Mouse (Mus musculus): ENCODE results near the gene Gm12394. TPM values are rescaled to one million over a fixed set of nuclear protein-coding genes. Genes with fewer than 3 reads are reported as not detected.
"Not testable (repeated sequence)": the region's sequence is repeated elsewhere in the genome, so short reads cannot be mapped to it uniquely, and the experiment has no call there.

Gene Gm12394
- polyA plus RNA-seq, 1 experiment: not detected

GRCm38 (mm10) chr4:42872746-42873435 is 16.3 kb upstream of the Gm12394 start:
- Histone ChIP-seq H3K9me3 (replicated peaks; ENCODE audit: control insufficient read depth, insufficient read depth, low read length, poor library complexity, severe bottlenecking) (no peaks in the 10 kb centered on the region), H3K27me3 (ENCODE audit: control insufficient read depth, insufficient read depth, low read length, poor library complexity, severe bottlenecking) (no peaks in the 10 kb centered on the region), H3K36me3 (ENCODE audit: control insufficient read depth, insufficient read depth, low read length, poor library complexity, severe bottlenecking) (no peaks in the 10 kb centered on the region), H3K27ac (ENCODE audit: insufficient read depth, low read length) (no peak overlapping the region), H3K4me1 (ENCODE audit: control insufficient read depth, insufficient read depth, low read length) (no peaks in the 10 kb centered on the region), H3K4me3 (ENCODE audit: low read depth, low read length) (no peak overlapping the region), H3K9ac (ENCODE audit: low read depth, poor library complexity, severe bottlenecking) (no peak overlapping the region)
- TF ChIP-seq EP300 (IDR thresholded peaks at IDR 0.05; ENCODE audit: insufficient read depth, low read depth, low read length): no peak
- no peak for TF ChIP-seq POLR2A (IDR thresholded peaks at IDR 0.05; ENCODE audit: insufficient read depth, low read length)
- TF ChIP-seq CTCF (IDR thresholded peaks at IDR 0.05; ENCODE audit: low read depth, low read length): no peak

GRCm38 (mm10) chr4:42872151-42872550 is 15.6 kb upstream of the Gm12394 start:
- H3K4me1 ChIP-seq (ENCODE audit: control insufficient read depth, insufficient read depth, low read length): no peaks in the 10 kb centered on the region
- no peaks in the 10 kb centered on the region for H3K36me3 ChIP-seq (ENCODE audit: control insufficient read depth, insufficient read depth, low read length, poor library complexity, severe bottlenecking)
- H3K9me3 ChIP-seq (replicated peaks; ENCODE audit: control insufficient read depth, insufficient read depth, low read length, poor library complexity, severe bottlenecking): no peaks in the 10 kb centered on the region
- no peaks in the 10 kb centered on the region for H3K27me3 ChIP-seq (ENCODE audit: control insufficient read depth, insufficient read depth, low read length, poor library complexity, severe bottlenecking)
- H3K4me3 ChIP-seq (ENCODE audit: low read depth, low read length): no peak overlapping the region
- TF ChIP-seq POLR2A (IDR thresholded peaks at IDR 0.05; ENCODE audit: insufficient read depth, low read length) (no peak), EP300 (IDR thresholded peaks at IDR 0.05; ENCODE audit: insufficient read depth, low read depth, low read length) (no peak), CTCF (IDR thresholded peaks at IDR 0.05; ENCODE audit: low read depth, low read length) (no peak)
- H3K27ac ChIP-seq (ENCODE audit: insufficient read depth, low read length): no peak overlapping the region
- no peak overlapping the region for H3K9ac ChIP-seq (ENCODE audit: low read depth, poor library complexity, severe bottlenecking)

- H3K4me3 ChIP-seq (ENCODE audit: low read depth, low read length): no peak overlapping the region
- no peaks in the 10 kb centered on the region for H3K4me1 ChIP-seq (ENCODE audit: control insufficient read depth, insufficient read depth, low read length)
- no peaks in the 10 kb centered on the region for H3K27me3 ChIP-seq (ENCODE audit: control insufficient read depth, insufficient read depth, low read length, poor library complexity, severe bottlenecking)
- no peak overlapping the region for H3K9ac ChIP-seq (ENCODE audit: low read depth, poor library complexity, severe bottlenecking)
- no peak for TF ChIP-seq EP300 (IDR thresholded peaks at IDR 0.05; ENCODE audit: insufficient read depth, low read depth, low read length)
- no peak for TF ChIP-seq POLR2A (IDR thresholded peaks at IDR 0.05; ENCODE audit: insufficient read depth, low read length)
- TF ChIP-seq CTCF (IDR thresholded peaks at IDR 0.05; ENCODE audit: low read depth, low read length): no peak
- H3K27ac ChIP-seq (ENCODE audit: insufficient read depth, low read length): no peak overlapping the region
- H3K9me3 ChIP-seq (replicated peaks; ENCODE audit: control insufficient read depth, insufficient read depth, low read length, poor library complexity, severe bottlenecking): no peaks in the 10 kb centered on the region
- H3K36me3 ChIP-seq (ENCODE audit: control insufficient read depth, insufficient read depth, low read length, poor library complexity, severe bottlenecking): no peaks in the 10 kb centered on the region
Observed at GRCm38 (mm10) chr4:42870748-42871147, 14.2 kb upstream of the Gm12394 start.

- Histone ChIP-seq H3K4me3 (ENCODE audit: low read depth, low read length) (no peak overlapping the region), H3K9ac (ENCODE audit: low read depth, poor library complexity, severe bottlenecking) (no peak overlapping the region), H3K27me3 (ENCODE audit: control insufficient read depth, insufficient read depth, low read length, poor library complexity, severe bottlenecking) (no peaks in the 10 kb centered on the region), H3K27ac (ENCODE audit: insufficient read depth, low read length) (no peak overlapping the region), H3K4me1 (ENCODE audit: control insufficient read depth, insufficient read depth, low read length) (no peaks in the 10 kb centered on the region), H3K9me3 (replicated peaks; ENCODE audit: control insufficient read depth, insufficient read depth, low read length, poor library complexity, severe bottlenecking) (no peaks in the 10 kb centered on the region), H3K36me3 (ENCODE audit: control insufficient read depth, insufficient read depth, low read length, poor library complexity, severe bottlenecking) (no peaks in the 10 kb centered on the region)
- TF ChIP-seq EP300 (IDR thresholded peaks at IDR 0.05; ENCODE audit: insufficient read depth, low read depth, low read length) (no peak), POLR2A (IDR thresholded peaks at IDR 0.05; ENCODE audit: insufficient read depth, low read length) (no peak), CTCF (IDR thresholded peaks at IDR 0.05; ENCODE audit: low read depth, low read length) (no peak)
Observed at GRCm38 (mm10) chr4:42868193-42868592, 11.6 kb upstream of the Gm12394 start.

GRCm38 (mm10) chr4:42867390-42867789 is 10.8 kb upstream of the Gm12394 start:
- Histone ChIP-seq H3K9me3 (replicated peaks; ENCODE audit: control insufficient read depth, insufficient read depth, low read length, poor library complexity, severe bottlenecking) (no peaks in the 10 kb centered on the region), H3K4me3 (ENCODE audit: low read depth, low read length) (no peak overlapping the region), H3K27me3 (ENCODE audit: control insufficient read depth, insufficient read depth, low read length, poor library complexity, severe bottlenecking) (no peaks in the 10 kb centered on the region)

GRCm38 (mm10) chr4:42863487-42863886 is 6.9 kb upstream of the Gm12394 start:
- H3K36me3 ChIP-seq (ENCODE audit: control insufficient read depth, insufficient read depth, low read length, poor library complexity, severe bottlenecking); H3K4me1 ChIP-seq (ENCODE audit: control insufficient read depth, insufficient read depth, low read length); H3K27me3 ChIP-seq (ENCODE audit: control insufficient read depth, insufficient read depth, low read length, poor library complexity, severe bottlenecking); H3K27ac ChIP-seq (ENCODE audit: insufficient read depth, low read length); H3K9ac ChIP-seq (ENCODE audit: low read depth, poor library complexity, severe bottlenecking); H3K4me3 ChIP-seq (ENCODE audit: low read depth, low read length); H3K9me3 ChIP-seq (replicated peaks; ENCODE audit: control insufficient read depth, insufficient read depth, low read length, poor library complexity, severe bottlenecking): not testable (repeated sequence)

More at GRCm38 (mm10) chr4:42867390-42867789, 10.8 kb upstream of the Gm12394 start:
- no peak overlapping the region for H3K9ac ChIP-seq (ENCODE audit: low read depth, poor library complexity, severe bottlenecking)
- no peaks in the 10 kb centered on the region for H3K4me1 ChIP-seq (ENCODE audit: control insufficient read depth, insufficient read depth, low read length)
- no peaks in the 10 kb centered on the region for H3K36me3 ChIP-seq (ENCODE audit: control insufficient read depth, insufficient read depth, low read length, poor library complexity, severe bottlenecking)
- no peak for TF ChIP-seq CTCF (IDR thresholded peaks at IDR 0.05; ENCODE audit: low read depth, low read length)
- TF ChIP-seq POLR2A (IDR thresholded peaks at IDR 0.05; ENCODE audit: insufficient read depth, low read length): no peak
- no peak for TF ChIP-seq EP300 (IDR thresholded peaks at IDR 0.05; ENCODE audit: insufficient read depth, low read depth, low read length)
- H3K27ac ChIP-seq (ENCODE audit: insufficient read depth, low read length): no peak overlapping the region

- H3K36me3 ChIP-seq (ENCODE audit: control insufficient read depth, insufficient read depth, low read length, poor library complexity, severe bottlenecking); H3K9ac ChIP-seq (ENCODE audit: low read depth, poor library complexity, severe bottlenecking); H3K27me3 ChIP-seq (ENCODE audit: control insufficient read depth, insufficient read depth, low read length, poor library complexity, severe bottlenecking); H3K4me1 ChIP-seq (ENCODE audit: control insufficient read depth, insufficient read depth, low read length); H3K9me3 ChIP-seq (replicated peaks; ENCODE audit: control insufficient read depth, insufficient read depth, low read length, poor library complexity, severe bottlenecking); H3K27ac ChIP-seq (ENCODE audit: insufficient read depth, low read length); H3K4me3 ChIP-seq (ENCODE audit: low read depth, low read length): not testable (repeated sequence)
Observed at GRCm38 (mm10) chr4:42860483-42860882, 3.9 kb upstream of the Gm12394 start.

- H3K27ac ChIP-seq (ENCODE audit: insufficient read depth, low read length); H3K9me3 ChIP-seq (replicated peaks; ENCODE audit: control insufficient read depth, insufficient read depth, low read length, poor library complexity, severe bottlenecking); H3K36me3 ChIP-seq (ENCODE audit: control insufficient read depth, insufficient read depth, low read length, poor library complexity, severe bottlenecking); H3K4me3 ChIP-seq (ENCODE audit: low read depth, low read length); H3K4me1 ChIP-seq (ENCODE audit: control insufficient read depth, insufficient read depth, low read length); H3K9ac ChIP-seq (ENCODE audit: low read depth, poor library complexity, severe bottlenecking); H3K27me3 ChIP-seq (ENCODE audit: control insufficient read depth, insufficient read depth, low read length, poor library complexity, severe bottlenecking): not testable (repeated sequence)
Observed at GRCm38 (mm10) chr4:42853788-42854187, 2.8 kb downstream of the Gm12394 start, which contains the start of gene Fam205a1. Gene Fam205a1 (minus strand): TSS chr4:42853888.

- not testable (repeated sequence) for H3K27ac ChIP-seq (ENCODE audit: insufficient read depth, low read length); H3K27me3 ChIP-seq (ENCODE audit: control insufficient read depth, insufficient read depth, low read length, poor library complexity, severe bottlenecking); H3K4me1 ChIP-seq (ENCODE audit: control insufficient read depth, insufficient read depth, low read length); H3K36me3 ChIP-seq (ENCODE audit: control insufficient read depth, insufficient read depth, low read length, poor library complexity, severe bottlenecking); H3K9ac ChIP-seq (ENCODE audit: low read depth, poor library complexity, severe bottlenecking); H3K4me3 ChIP-seq (ENCODE audit: low read depth, low read length); H3K9me3 ChIP-seq (replicated peaks; ENCODE audit: control insufficient read depth, insufficient read depth, low read length, poor library complexity, severe bottlenecking)
Observed at GRCm38 (mm10) chr4:42773893-42774292, 82.7 kb downstream of the Gm12394 start, which contains the start of gene Ccl21a. Gene Ccl21a (minus strand): TSS chr4:42773993.
